ENCODE assay signal across 23 mouse cellular contexts in the genomic region with DNA sequence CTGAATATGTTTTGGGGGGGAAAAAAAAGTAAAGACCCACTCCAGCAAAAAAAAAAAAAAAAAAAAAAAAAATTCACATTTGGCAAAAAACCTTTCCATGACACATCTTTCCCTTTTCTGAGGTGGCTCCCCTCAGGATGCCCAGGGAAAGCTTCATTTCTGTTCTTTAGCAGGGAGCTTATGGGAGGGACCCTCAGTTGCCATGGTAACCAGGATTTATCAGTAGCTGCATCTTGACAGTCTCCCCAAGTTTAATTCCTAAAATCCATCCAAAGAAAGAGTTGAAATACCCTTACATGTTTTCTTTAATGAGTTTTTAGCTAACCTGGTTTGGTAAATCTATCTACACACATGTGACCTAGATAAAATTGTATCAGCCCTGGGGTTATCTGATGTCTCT.
DNase-seq lines count a peak whose midpoint lies in the region; ATAC-seq and TF ChIP-seq lines count a peak whose summit lies in the region.
"Had no signal": no experiment of that assay in that cellular context is flagged by ENCODE, and none has a peak within 500 bp of the region (broad histone marks: within the 10 kb centered on the region; RNA-seq: fewer than 3 reads in every experiment).

No protein-coding gene starts in this region.

- TF ChIP-seq POLR2A in lung, adult 2 months (IDR thresholded peaks at IDR 0.05; ENCODE audit: borderline replicate concordance, extremely low read depth, low read depth, low read length), result no peak

- peaks cover 29% of the 10 kb centered on the region for H3K4me1 ChIP-seq in forebrain, embryonic 13.5 days
- H3K4me1 ChIP-seq in forebrain, embryonic 11.5 days (replicated peaks; ENCODE audit: control insufficient read depth, insufficient read depth, low read length), result peaks cover 13% of the 10 kb centered on the region; the same call in 1 of the 2 replicates
- H3K4me1 ChIP-seq in lung, embryonic 14.5 days (ENCODE audit: insufficient read depth), result peaks cover 7% of the 10 kb centered on the region; the same call in 1 of the 2 replicates
- 0 out of 2 replicates have a peak, but pooled peaks cover 3% of the 10 kb centered on the region for H3K4me1 ChIP-seq in lung, adult 2 months (ENCODE audit: control insufficient read depth, insufficient read depth, low read length)
- 0 out of 4 replicates have a peak, but pooled peaks cover 0 to 2% of the 10 kb centered on the region in 2 experiments for H3K4me1 ChIP-seq in ES-E14 (ENCODE audit: control insufficient read depth in 2 of 2, insufficient read depth in 2 of 2, low read length in 2 of 2, poor library complexity in 1 of 2)
- peaks cover 22% of the 10 kb centered on the region for H3K4me1 ChIP-seq in midbrain, embryonic 15.5 days
- H3K4me1 ChIP-seq: liver, embryonic 13.5 days; megakaryocyte, embryonic 14.5 days had no signal

- no peak overlapping the region for H3K4me3 ChIP-seq in forebrain, embryonic 13.5 days
- H3K4me3 ChIP-seq in forebrain, embryonic 11.5 days (ENCODE audit: low read depth, low read length), result no peak overlapping the region
- H3K4me3 ChIP-seq in lung, embryonic 14.5 days (ENCODE audit: low read depth, low read length), result no peak overlapping the region
- H3K4me3 ChIP-seq in lung, adult 2 months (replicated peaks; ENCODE audit: extremely low read depth, low read depth, low read length), result no peak overlapping the region
- H3K4me3 ChIP-seq in ES-E14 (ENCODE audit: insufficient read depth in 1 of 2, low read depth in 1 of 2, low read length in 2 of 2, poor library complexity in 1 of 2, severe bottlenecking in 1 of 2), result no peak overlapping the region
- no peak overlapping the region for H3K4me3 ChIP-seq in midbrain, embryonic 15.5 days
- H3K4me3 ChIP-seq: heart, adult 2 months; left cerebral cortex, adult 2 months; liver, embryonic 13.5 days; lung, embryonic 15.5 days; megakaryocyte, embryonic 14.5 days had no signal

- DNase-seq in forebrain, embryonic 11.5 days (ENCODE audit: low spot score), result no peak
- DNase-seq in lung, embryonic 14.5 days, result peak; percentile 12
- DNase-seq in lung, adult 2 months, result no peak
- no peak for DNase-seq in ES-E14 (ENCODE audit: low read depth, low spot score)
- DNase-seq in gastrocnemius, adult 8-10 months (ENCODE audit: low spot score in 2 of 2), result no peak
- DNase-seq: adrenal gland, postnatal 36 days; cerebellum, adult 11 months; cerebellum, adult 9-11 months; gastrocnemius, postnatal 36 days; heart, adult 2 months; heart, postnatal 14 days; liver, embryonic 13.5 days; lung, postnatal 36 days had no signal

- no peak overlapping the region for H3K9ac ChIP-seq in forebrain, embryonic 13.5 days
- H3K9ac ChIP-seq in forebrain, embryonic 11.5 days (ENCODE audit: low read length), result no peak overlapping the region
- H3K9ac ChIP-seq in lung, embryonic 14.5 days, result no peak overlapping the region
- no peak overlapping the region for H3K9ac ChIP-seq in ES-E14 (ENCODE audit: insufficient read depth, low read depth, low read length, poor library complexity, severe bottlenecking)
- no peak overlapping the region for H3K9ac ChIP-seq in midbrain, embryonic 15.5 days
- H3K9ac ChIP-seq: heart, embryonic 13.5 days; kidney, embryonic 15.5 days; liver, embryonic 13.5 days; lung, embryonic 15.5 days had no signal

- H3K27me3 ChIP-seq in forebrain, embryonic 13.5 days, result peaks cover 78% of the 10 kb centered on the region
- H3K27me3 ChIP-seq in forebrain, embryonic 11.5 days (ENCODE audit: control insufficient read depth, insufficient read depth, low read length), result peaks cover 71% of the 10 kb centered on the region
- no peaks in the 10 kb centered on the region for H3K27me3 ChIP-seq in lung, embryonic 14.5 days (ENCODE audit: insufficient read depth, low read length)
- H3K27me3 ChIP-seq in midbrain, embryonic 15.5 days (replicated peaks), result peaks cover 10% of the 10 kb centered on the region; the same call in 1 of the 2 replicates
- H3K27me3 ChIP-seq: heart, embryonic 13.5 days; liver, embryonic 13.5 days; lung, embryonic 15.5 days; Patski had no signal

- in situ Hi-C loops in ES-E14 (cut with MboI; ENCODE audit: low sequenced_read_pairs in 2 of 2, unreplicated experiment in 2 of 2), result loop anchor here in 1 of 2 experiments (25.0 kb wide), 1 partner anchor 188 kb away; the partner anchor contains the start of gene Gbx2

- H3K36me3 ChIP-seq in forebrain, embryonic 13.5 days (ENCODE audit: poor library complexity, severe bottlenecking), result peaks cover 10% of the 10 kb centered on the region
- H3K36me3 ChIP-seq in forebrain, embryonic 11.5 days (ENCODE audit: control insufficient read depth, insufficient read depth, low read length), result no peaks in the 10 kb centered on the region
- H3K36me3 ChIP-seq in lung, embryonic 14.5 days (ENCODE audit: insufficient read depth), result no peaks in the 10 kb centered on the region
- no peaks in the 10 kb centered on the region for H3K36me3 ChIP-seq in ES-E14 (ENCODE audit: control insufficient read depth, insufficient read depth, low read length, poor library complexity, severe bottlenecking)
- 0 out of 2 replicates have a peak, but pooled peaks cover 6% of the 10 kb centered on the region for H3K36me3 ChIP-seq in midbrain, embryonic 15.5 days (replicated peaks)
- H3K36me3 ChIP-seq: liver, embryonic 13.5 days; lung, embryonic 15.5 days had no signal

- ATAC-seq in forebrain, embryonic 13.5 days, result no peak
- ATAC-seq in forebrain, embryonic 11.5 days (replicated peaks; ENCODE audit: low FRiP score), result no peak
- no peak for ATAC-seq in lung, embryonic 14.5 days (ENCODE audit: insufficient read depth)
- ATAC-seq in midbrain, embryonic 15.5 days (replicated peaks), result no peak
- ATAC-seq: CD4-positive, CD25-positive, alpha-beta regulatory T cell, adult 4 months; Patski had no signal

- H3K9me3 ChIP-seq in forebrain, embryonic 13.5 days (replicated peaks), result no peaks in the 10 kb centered on the region
- H3K9me3 ChIP-seq in forebrain, embryonic 11.5 days (ENCODE audit: control insufficient read depth, low read length), result peaks cover 2% of the 10 kb centered on the region; the same call in 1 of the 2 replicates
- H3K9me3 ChIP-seq in lung, embryonic 14.5 days (ENCODE audit: low read depth, low read length), result no peaks in the 10 kb centered on the region
- H3K9me3 ChIP-seq in ES-E14 (ENCODE audit: control insufficient read depth, insufficient read depth, low read depth, low read length), result no peaks in the 10 kb centered on the region
- H3K9me3 ChIP-seq in midbrain, embryonic 15.5 days, result no peaks in the 10 kb centered on the region
- H3K9me3 ChIP-seq: heart, embryonic 13.5 days; kidney, embryonic 15.5 days; liver, embryonic 13.5 days; lung, embryonic 15.5 days had no signal

- H3K27ac ChIP-seq in forebrain, embryonic 13.5 days, result peak overlapping the region; percentile 67; the same call in 1 of the 2 replicates
- H3K27ac ChIP-seq in forebrain, embryonic 11.5 days (ENCODE audit: low read depth, low read length), result no peak overlapping the region
- no peak overlapping the region for H3K27ac ChIP-seq in lung, embryonic 14.5 days (ENCODE audit: low read depth)
- H3K27ac ChIP-seq in ES-E14 (ENCODE audit: insufficient read depth, low read depth, low read length, poor library complexity, severe bottlenecking), result no peak overlapping the region
- H3K27ac ChIP-seq in midbrain, embryonic 15.5 days, result peak overlapping the region; percentile 67; the same call in 1 of the 2 replicates
- H3K27ac ChIP-seq: heart, adult 2 months; heart, embryonic 13.5 days; kidney, embryonic 15.5 days; left cerebral cortex, adult 2 months; liver, embryonic 13.5 days; lung, embryonic 15.5 days; stomach, postnatal 0 days had no signal

- TF ChIP-seq CTCF in lung, embryonic 14.5 days (IDR thresholded peaks at IDR 0.05; ENCODE audit: low read depth), result no peak
- TF ChIP-seq CTCF in lung, adult 2 months (IDR thresholded peaks at IDR 0.05; ENCODE audit: insufficient read depth, low read length), result no peak

- no peak overlapping the region for H3K4me2 ChIP-seq in forebrain, embryonic 13.5 days
- H3K4me2 ChIP-seq in forebrain, embryonic 11.5 days (ENCODE audit: low read depth, low read length, severe bottlenecking), result no peak overlapping the region
- no peak overlapping the region for H3K4me2 ChIP-seq in lung, embryonic 14.5 days
- H3K4me2 ChIP-seq in midbrain, embryonic 15.5 days, result no peak overlapping the region
- H3K4me2 ChIP-seq: liver, embryonic 13.5 days had no signal

TF ChIP-seq in ES-E14, 5 proteins besides CTCF, POLR2A, EP300 and RAD21:
- 0 out of 2 replicates have a peak, but pooled peaks have one; percentile 35 for TF ChIP-seq ZNF384 (IDR thresholded peaks at IDR 0.05; ENCODE audit: low read depth, low read length)
- TF ChIP-seq MAFK (IDR thresholded peaks at IDR 0.05; ENCODE audit: insufficient read depth, low read depth, low read length), result no peak
TF ChIP-seq in ES-E14: peak in this region for 1.

Comparison
In these comparisons a context has a peak if more than half of its experiments do, and no peak if none do; other contexts are left out.
1. H3K27ac ChIP-seq: peak in forebrain, embryonic 13.5 days (single experiment) and midbrain, embryonic 15.5 days (single experiment); none in forebrain, embryonic 11.5 days (single experiment), lung, embryonic 14.5 days (single experiment) and ES-E14 (single experiment).